Mouse (Mus musculus) embryonic facial prominence, embryonic 11.5 days (tissue): ENCODE results near the gene Nsrp1. TPM values are rescaled to one million over a fixed set of nuclear protein-coding genes. Genes with fewer than 3 reads are reported as not detected.

Experiments used
- ATAC-seq: fragments of 200-750 bp; cut with Nextera tagmentation; replicated peaks from 2 replicates; pipeline ENCODE4 v1.8.0; 2017; ENCODE audit warnings: low read depth; ENCODE audit not compliant: insufficient number of reproducible peaks, low FRiP score, low TSS enrichment
- DNase-seq: peaks from one replicate; pipeline ENCODE4 v3.0.0-alpha.2; 2015; ENCODE audit warnings: low spot score
- H3K27ac ChIP-seq: fragments of 300-500 bp; sonication (generic); replicated peaks from 2 replicates; pipeline ENCODE4 v1.5.1; 2014; ENCODE audit warnings: mild to moderate bottlenecking, low read depth, low read length, control low read depth
- H3K27me3 ChIP-seq: fragments of 300-500 bp; sonication (generic); 2 replicates; pipeline ENCODE4 v1.6.1; 2014; ENCODE audit warnings: mild to moderate bottlenecking, low read length, moderate library complexity, mixed read lengths; ENCODE audit not compliant: control insufficient read depth, insufficient read depth
- H3K36me3 ChIP-seq: fragments of 300-500 bp; sonication (generic); replicated peaks from 2 replicates; pipeline ENCODE4 v1.6.1; 2014; ENCODE audit warnings: low read depth, mild to moderate bottlenecking, low read length, moderate library complexity, mixed read lengths; ENCODE audit not compliant: control insufficient read depth, insufficient read depth
- H3K4me1 ChIP-seq: fragments of 300-500 bp; sonication (generic); 2 replicates; pipeline ENCODE4 v1.6.1; 2014; ENCODE audit warnings: low read length, mixed read lengths; ENCODE audit not compliant: control insufficient read depth, insufficient read depth
- H3K4me2 ChIP-seq: fragments of 300-500 bp; sonication (generic); 2 replicates; pipeline ENCODE4 v1.6.1; 2014; ENCODE audit warnings: low read depth, mild to moderate bottlenecking, control low read depth, low read length, moderate library complexity
- H3K4me3 ChIP-seq: fragments of 300-500 bp; sonication (generic); 2 replicates; pipeline ENCODE4 v1.5.1; 2014; ENCODE audit warnings: low read depth, low read length, control low read depth
- H3K9ac ChIP-seq: fragments of 300-500 bp; sonication (generic); replicated peaks from 2 replicates; pipeline ENCODE4 v1.6.1; 2014; ENCODE audit warnings: mild to moderate bottlenecking, control low read depth, low read length
- H3K9me3 ChIP-seq: fragments of 300-500 bp; sonication (generic); replicated peaks from 2 replicates; pipeline ENCODE4 v1.6.1; 2016; ENCODE audit warnings: mild to moderate bottlenecking, low read length, inconsistent platforms, mixed read lengths; ENCODE audit not compliant: control insufficient read depth
- WGBS: fragments of 180-500 bp; shearing (Covaris S2); extraction: QIAGEN DNeasy Blood & Tissue Kit; methylation state at CpG from one replicate; pipeline ENCODE4 v1.1.7; 2014; 5-methylcytosine and 5-hydroxymethylcytosine counted together
- polyA plus RNA-seq: library from polyadenylated mRNA; unstranded; fragments of >200 nt; fragmentation: Nextera tagmentation; extraction: Ambion mirVana; gene quantifications from 2 replicates; pipeline ENCODE4 v1.2.1, GENCODE M21; 2014

Gene Nsrp1
- polyA plus RNA-seq, 1 experiment from 2014 or later = 63.1 TPM

- ATAC-seq (no peak), DNase-seq (no peak)
- Histone ChIP-seq H3K27ac (no peak overlapping the region), H3K36me3 (no peaks in the 10 kb centered on the region), H3K4me2 (no peak overlapping the region), H3K27me3 (no peaks in the 10 kb centered on the region), H3K9ac (no peak overlapping the region), H3K9me3 (no peaks in the 10 kb centered on the region), H3K4me3 (no peak overlapping the region), H3K4me1 (no peaks in the 10 kb centered on the region)
- WGBS = 67% methylated on average over 7 of the region's 7 CpGs
These were observed 18.8 kb upstream of the Nsrp1 start for GRCm38 (mm10) chr11:77096991-77097390.

GRCm38 (mm10) chr11:77096581-77096980 is 18.3 kb upstream of the Nsrp1 start:
- no peaks in the 10 kb centered on the region for H3K9me3 ChIP-seq
- 77% methylated on average over 3 of the region's 3 CpGs for WGBS
- H3K9ac ChIP-seq = no peak overlapping the region
- H3K27ac ChIP-seq = no peak overlapping the region
- no peaks in the 10 kb centered on the region for H3K4me1 ChIP-seq
- no peaks in the 10 kb centered on the region for H3K27me3 ChIP-seq
- no peak overlapping the region for H3K4me3 ChIP-seq
- DNase-seq (peak; percentile 17), ATAC-seq (no peak)
- H3K36me3 ChIP-seq = no peaks in the 10 kb centered on the region
- H3K4me2 ChIP-seq = no peak overlapping the region

- H3K27ac ChIP-seq = no peak overlapping the region
- no peaks in the 10 kb centered on the region for H3K27me3 ChIP-seq
- no peaks in the 10 kb centered on the region for H3K9me3 ChIP-seq
- no peaks in the 10 kb centered on the region for H3K4me1 ChIP-seq
- DNase-seq (no peak), ATAC-seq (no peak)
- H3K36me3 ChIP-seq = no peaks in the 10 kb centered on the region
- H3K9ac ChIP-seq = no peak overlapping the region
- H3K4me2 ChIP-seq = no peak overlapping the region
- H3K4me3 ChIP-seq = no peak overlapping the region
- WGBS = 58% methylated on average over 10 of the region's 10 CpGs
These were observed 17.0 kb upstream of the Nsrp1 start for GRCm38 (mm10) chr11:77095206-77095605.

GRCm38 (mm10) chr11:77094136-77094535 is 15.9 kb upstream of the Nsrp1 start:
- Histone ChIP-seq H3K36me3 (no peaks in the 10 kb centered on the region), H3K4me2 (no peak overlapping the region), H3K4me3 (no peak overlapping the region), H3K9ac (no peak overlapping the region), H3K9me3 (no peaks in the 10 kb centered on the region), H3K27me3 (no peaks in the 10 kb centered on the region), H3K27ac (no peak overlapping the region), H3K4me1 (no peaks in the 10 kb centered on the region)
- DNase-seq (no peak), ATAC-seq (no peak)
- 70% methylated on average over 8 of the region's 8 CpGs for WGBS

GRCm38 (mm10) chr11:77093208-77093607 is 15.0 kb upstream of the Nsrp1 start:
- Histone ChIP-seq H3K27me3 (no peaks in the 10 kb centered on the region), H3K9me3 (no peaks in the 10 kb centered on the region), H3K4me1 (no peaks in the 10 kb centered on the region), H3K4me2 (peak overlapping the region; percentile 31), H3K27ac (no peak overlapping the region), H3K4me3 (0 out of 2 replicates have a peak overlapping the region, but pooled peaks have one; percentile 12), H3K9ac (0 out of 2 replicates have a peak overlapping the region, but pooled peaks have one; percentile 32), H3K36me3 (no peaks in the 10 kb centered on the region)
- WGBS = 1% methylated on average over 11 of the region's 11 CpGs
- DNase-seq (peak; percentile 80), ATAC-seq (no peak)

GRCm38 (mm10) chr11:77089162-77089561 is 10.9 kb upstream of the Nsrp1 start:
- Histone ChIP-seq H3K4me1 (no peaks in the 10 kb centered on the region), H3K27me3 (no peaks in the 10 kb centered on the region), H3K4me3 (no peak overlapping the region), H3K9me3 (no peaks in the 10 kb centered on the region), H3K27ac (no peak overlapping the region), H3K4me2 (no peak overlapping the region), H3K36me3 (no peaks in the 10 kb centered on the region), H3K9ac (no peak overlapping the region)
- ATAC-seq = no peak
- WGBS = 77% methylated on average over 2 of the region's 2 CpGs
- DNase-seq = no peak

- H3K27me3 ChIP-seq = no peaks in the 10 kb centered on the region
- no peaks in the 10 kb centered on the region for H3K9me3 ChIP-seq
- no peak for DNase-seq
- H3K27ac ChIP-seq = no peak overlapping the region
- no peak overlapping the region for H3K4me3 ChIP-seq
- no peaks in the 10 kb centered on the region for H3K36me3 ChIP-seq
- no peaks in the 10 kb centered on the region for H3K4me1 ChIP-seq
- H3K9ac ChIP-seq = no peak overlapping the region
- WGBS = 78% methylated on average over 2 of the region's 2 CpGs
- no peak overlapping the region for H3K4me2 ChIP-seq
- ATAC-seq = no peak
These were observed 8.8 kb upstream of the Nsrp1 start for GRCm38 (mm10) chr11:77087004-77087403.

- no peak overlapping the region for H3K9ac ChIP-seq
- no peak for DNase-seq
- no peak overlapping the region for H3K4me2 ChIP-seq
- WGBS = 58% methylated on average over 5 of the region's 5 CpGs
- no peaks in the 10 kb centered on the region for H3K4me1 ChIP-seq
- H3K36me3 ChIP-seq = no peaks in the 10 kb centered on the region
- H3K4me3 ChIP-seq = no peak overlapping the region
- no peaks in the 10 kb centered on the region for H3K27me3 ChIP-seq
- no peak for ATAC-seq
- H3K9me3 ChIP-seq = no peaks in the 10 kb centered on the region
- no peak overlapping the region for H3K27ac ChIP-seq
These were observed 5.9 kb upstream of the Nsrp1 start for GRCm38 (mm10) chr11:77084001-77084682.
